Mouse (Mus musculus) CH12.LX (cell line): ENCODE measurements at regions not wholly inside any gene's neighbourhood (a gene's known extent, or its start where the extent isn't known, plus 50 kb on each side); places are given as distances from the start of the nearest gene placed in this dataset.
"Not testable (repeated sequence)": the region's sequence is repeated elsewhere in the genome, so short reads cannot be mapped to it uniquely, and the experiment has no call there.

ENCODE experiments used
- DNase-seq: peaks from one replicate; pipeline ENCODE4 v3.0.0-alpha.2; 2013; ENCODE audit errors: extremely low read depth
- H3K27ac ChIP-seq: 2 replicates; pipeline ENCODE4 v1.5.1; 2012; ENCODE audit warnings: low read depth, mild to moderate bottlenecking, control low read depth, moderate library complexity; ENCODE audit not compliant: insufficient read depth
- H3K27me3 ChIP-seq: replicated peaks from 2 replicates; pipeline ENCODE3; 2012; ENCODE audit warnings: inconsistent platforms
- H3K36me3 ChIP-seq, 2 experiments: replicated peaks in 1 of 2; 2 replicates each; pipeline versions ENCODE3 to v1.6.1; 2012; ENCODE audit warnings: inconsistent platforms in 1 of 2, low read length in 1 of 2, mild to moderate bottlenecking in 1 of 2, mixed read lengths in 1 of 2, moderate library complexity in 1 of 2; ENCODE audit not compliant: control insufficient read depth in 1 of 2, insufficient read depth in 1 of 2
- H3K4me1 ChIP-seq, 2 experiments: 2 replicates each; pipeline ENCODE4 v1.6.1; 2012; ENCODE audit warnings: inconsistent platforms in 1 of 2, moderate library complexity in 1 of 2; ENCODE audit not compliant: insufficient read depth in 2 of 2, control insufficient read depth in 1 of 2
- H3K4me2 ChIP-seq: 2 replicates; pipeline ENCODE4 v1.6.1; 2012; ENCODE audit warnings: low read depth, mild to moderate bottlenecking, control low read depth; ENCODE audit not compliant: poor library complexity, insufficient read depth, severe bottlenecking
- H3K4me3 ChIP-seq, 3 experiments: fragments of 150-350 bp in 1 of 3; sonication (generic) in 1 of 3; replicated peaks in 1 of 3; 2 replicates each; pipeline versions ENCODE3 to v1.5.1; 2011 to 2012; ENCODE audit warnings: low read depth in 2 of 3, low read length in 2 of 3, mild to moderate bottlenecking in 2 of 3, moderate library complexity in 2 of 3, control low read depth in 1 of 3, improper control_type of control experiment in 1 of 3, inconsistent platforms in 1 of 3, mixed read lengths in 1 of 3; ENCODE audit not compliant: poor library complexity in 1 of 3
- H3K79me2 ChIP-seq: replicated peaks from 2 replicates; pipeline ENCODE4 v1.6.1; 2012; ENCODE audit warnings: mild to moderate bottlenecking, moderate library complexity; ENCODE audit not compliant: control insufficient read depth, poor library complexity, insufficient read depth, severe bottlenecking; ENCODE audit errors: extremely low read depth
- H3K9ac ChIP-seq: 2 replicates; pipeline ENCODE4 v1.6.1; 2012; ENCODE audit warnings: low read depth, mild to moderate bottlenecking, control low read depth, moderate library complexity; ENCODE audit not compliant: insufficient read depth
- H3K9me3 ChIP-seq: replicated peaks from 2 replicates; pipeline ENCODE3; 2012; ENCODE audit warnings: low read length, inconsistent platforms, mixed read lengths
- BHLHE40 ChIP-seq: IDR thresholded peaks from 2 replicates; pipeline ENCODE4 v1.6.1; 2011; ENCODE audit warnings: mild to moderate bottlenecking, low read depth, low read length, improper control_type of control experiment
- CHD2 ChIP-seq: IDR thresholded peaks from 2 replicates; pipeline ENCODE4 v1.6.1; 2011; ENCODE audit warnings: low read length, improper control_type of control experiment
- CTCF ChIP-seq, 2 experiments: IDR thresholded peaks in 1 of 2; conservative IDR thresholded peaks in 1 of 2; 2 replicates each; pipeline ENCODE4 v1.5.1; 2011 to 2012; ENCODE audit warnings: low read depth in 2 of 2, low read length in 2 of 2, improper control_type of control experiment in 1 of 2, inconsistent platforms in 1 of 2, mild to moderate bottlenecking in 1 of 2, moderate library complexity in 1 of 2
- E2F4 ChIP-seq: IDR thresholded peaks from 2 replicates; pipeline ENCODE4 v1.6.1; 2011; ENCODE audit warnings: low read depth, low read length, improper control_type of control experiment; ENCODE audit not compliant: insufficient replicate concordance
- ELF1 ChIP-seq: IDR thresholded peaks from 2 replicates; pipeline ENCODE4 v1.6.1; 2014; ENCODE audit warnings: low read depth, mild to moderate bottlenecking, inconsistent platforms, low read length, improper control_type of control experiment
- EP300 ChIP-seq: IDR thresholded peaks from 2 replicates; pipeline ENCODE4 v1.6.1; 2011; ENCODE audit warnings: low read length, improper control_type of control experiment
- GABPA ChIP-seq: IDR thresholded peaks from 2 replicates; pipeline ENCODE4 v1.6.1; 2012; ENCODE audit warnings: low read depth, low read length, improper control_type of control experiment, inconsistent platforms; ENCODE audit not compliant: insufficient replicate concordance
- KAT2A ChIP-seq: IDR thresholded peaks from 2 replicates; pipeline ENCODE4 v1.6.1; 2012; ENCODE audit warnings: low read length, improper control_type of control experiment, inconsistent platforms; ENCODE audit not compliant: insufficient replicate concordance
- MAFK ChIP-seq: IDR thresholded peaks from 2 replicates; pipeline ENCODE4 v1.6.1; 2011; ENCODE audit warnings: low read length, improper control_type of control experiment; ENCODE audit not compliant: insufficient replicate concordance
- MAX ChIP-seq: IDR thresholded peaks from 2 replicates; pipeline ENCODE4 v1.6.1; 2011; ENCODE audit warnings: low read length, improper control_type of control experiment
- MAZ ChIP-seq: IDR thresholded peaks from 2 replicates; pipeline ENCODE4 v1.6.1; 2012; ENCODE audit warnings: low read depth, mild to moderate bottlenecking, inconsistent platforms, low read length, improper control_type of control experiment, moderate library complexity
- MXI1 ChIP-seq: IDR thresholded peaks from 2 replicates; pipeline ENCODE4 v1.6.1; 2011; ENCODE audit warnings: mild to moderate bottlenecking, low read depth, low read length, improper control_type of control experiment
- NELFE ChIP-seq: IDR thresholded peaks from 2 replicates; pipeline ENCODE4 v1.6.1; 2011; ENCODE audit warnings: low read depth, low read length, improper control_type of control experiment
- NRF1 ChIP-seq: IDR thresholded peaks from 2 replicates; pipeline ENCODE4 v1.6.1; 2014; ENCODE audit warnings: low read depth, mild to moderate bottlenecking, inconsistent platforms, low read length, improper control_type of control experiment, moderate library complexity
- SMC3 ChIP-seq: IDR thresholded peaks from 2 replicates; pipeline ENCODE4 v1.6.1; 2011; ENCODE audit warnings: low read depth, low read length, improper control_type of control experiment
- TBP ChIP-seq: conservative IDR thresholded peaks from 2 replicates; pipeline ENCODE4 v1.6.1; 2011; ENCODE audit warnings: low read depth, low read length, improper control_type of control experiment
- UBTF ChIP-seq: IDR thresholded peaks from 2 replicates; pipeline ENCODE4 v1.6.1; 2012; ENCODE audit warnings: low read depth, mild to moderate bottlenecking, inconsistent platforms, low read length, improper control_type of control experiment, moderate library complexity
- USF2 ChIP-seq: conservative IDR thresholded peaks from 2 replicates; pipeline ENCODE4 v1.6.1; 2011; ENCODE audit warnings: low read depth, low read length, improper control_type of control experiment
- ZKSCAN1 ChIP-seq: IDR thresholded peaks from 2 replicates; pipeline ENCODE4 v1.6.1; 2012; ENCODE audit warnings: low read depth, inconsistent platforms, low read length, improper control_type of control experiment, borderline replicate concordance
- ZMIZ1 ChIP-seq: IDR thresholded peaks from 2 replicates; pipeline ENCODE4 v1.6.1; 2012; ENCODE audit warnings: low read depth, mild to moderate bottlenecking, inconsistent platforms, low read length, improper control_type of control experiment
- ZNF384 ChIP-seq: IDR thresholded peaks from 2 replicates; pipeline ENCODE4 v1.6.1; 2012; ENCODE audit warnings: low read depth, low read length, improper control_type of control experiment, inconsistent platforms
- dilution Hi-C: fragments of 300-500 bp; cut with MboI; formaldehyde crosslinking; loops from 2 replicates; pipeline ENCODE4 v1.14.3; 2020; ENCODE audit warnings: low sequenced_read_pairs; ENCODE audit not compliant: extremely low pct_unique_long_range_greater_than_20kb, extremely low pct_ligation_motif_present
- in situ Hi-C: fragments of 300-500 bp; cut with MboI; formaldehyde crosslinking; loops from 3 replicates; pipeline ENCODE4 v1.14.3; 2019; ENCODE audit warnings: low sequenced_read_pairs, low pct_ligation_motif_present, low pct_unique_long_range_greater_than_20kb, mixed read lengths

DNA sequence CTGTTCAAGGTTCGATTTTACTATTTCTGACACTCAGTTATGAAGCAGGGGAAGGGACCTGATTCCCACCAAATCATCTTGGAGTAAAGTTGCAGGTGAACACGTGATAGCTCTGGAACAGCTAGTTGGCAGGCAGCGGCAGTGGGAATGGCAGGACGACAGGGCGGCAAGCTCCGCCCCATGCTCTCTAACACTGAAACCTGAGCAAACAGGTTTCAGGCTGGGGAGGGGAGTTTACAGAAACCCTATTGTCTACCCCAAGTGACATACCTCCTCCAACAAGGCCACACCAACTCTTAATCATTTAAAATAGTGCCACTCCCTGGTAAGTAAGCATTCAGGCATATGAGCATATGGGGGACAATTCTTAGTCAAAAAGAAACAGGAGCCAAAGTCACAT is 2504.7 kb downstream of the Gm37988 start:
- dilution Hi-C loops, H3K36me3 ChIP-seq, in situ Hi-C loops, H3K4me1 ChIP-seq, H3K4me3 ChIP-seq, DNase-seq, H3K27ac ChIP-seq, H3K79me2 ChIP-seq, H3K4me2 ChIP-seq, H3K27me3 ChIP-seq, H3K9me3 ChIP-seq, H3K9ac ChIP-seq: not testable (repeated sequence)

DNA sequence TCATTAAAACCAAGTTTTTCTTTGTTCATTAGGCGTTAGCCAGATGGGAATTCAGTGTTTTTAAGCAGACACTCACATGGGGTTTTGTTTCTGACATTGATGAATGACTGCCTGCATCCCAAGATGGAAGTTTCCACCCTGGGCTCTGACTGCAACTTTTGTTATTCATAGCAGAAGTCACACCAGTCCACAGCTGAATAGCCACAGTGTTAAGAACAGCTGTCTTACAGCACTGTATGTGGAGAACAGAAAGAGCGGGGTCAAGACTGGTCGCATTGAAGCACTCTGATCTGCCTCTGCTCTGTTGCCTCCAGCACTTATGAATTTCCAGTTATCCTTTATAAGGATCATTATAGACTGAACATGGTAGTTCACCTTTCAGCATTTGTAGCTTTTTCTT is 2505.8 kb downstream of the Gm37988 start:
- in situ Hi-C loops: no loop called here
- Histone ChIP-seq H3K79me2 (no peaks in the 10 kb centered on the region), H3K9ac (no peak overlapping the region), H3K4me1 (peaks cover 0 to 5% of the 10 kb centered on the region in 2 experiments; a peak in 2 of 4 replicates), H3K9me3 (no peaks in the 10 kb centered on the region), H3K4me3 (no peak overlapping the region), H3K36me3 (no peaks in the 10 kb centered on the region), H3K27me3 (no peaks in the 10 kb centered on the region), H3K27ac (no peak overlapping the region), H3K4me2 (no peak overlapping the region)
- dilution Hi-C loops: no loop called here
- peak; percentile 10 for DNase-seq
- TF ChIP-seq EP300: 0 out of 2 replicates have a peak, but pooled peaks have one; percentile 9
- no peak for TF ChIP-seq NELFE

DNA sequence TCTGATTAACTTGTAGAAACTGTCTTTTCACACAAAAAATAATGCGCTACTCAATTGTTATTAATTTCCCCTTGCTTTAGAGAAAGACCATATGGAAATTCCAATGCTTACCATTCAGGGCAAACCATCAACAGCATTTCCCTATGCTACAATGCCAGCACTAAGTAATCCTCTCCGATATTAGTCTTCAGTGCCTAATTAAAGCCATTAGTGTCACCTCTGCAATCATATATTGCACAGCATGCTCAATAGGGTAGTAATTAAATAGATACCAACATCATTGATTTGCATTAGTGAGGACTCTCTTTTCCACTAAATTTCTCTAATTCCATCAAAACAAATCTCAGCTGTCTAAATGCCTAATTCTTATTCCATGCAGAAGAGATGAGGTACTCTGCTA is 2511.2 kb downstream of the Gm37988 start:
- Histone ChIP-seq H3K79me2 (no peaks in the 10 kb centered on the region), H3K4me2 (no peak overlapping the region), H3K36me3 (no peaks in the 10 kb centered on the region), H3K27me3 (no peaks in the 10 kb centered on the region), H3K9ac (no peak overlapping the region)
- dilution Hi-C loops: no loop called here
- no peak for DNase-seq
- TF ChIP-seq MXI1 (no peak), GABPA (no peak), ZMIZ1 (no peak), MAZ (no peak)
- TF ChIP-seq, all 38 proteins: peak for 0
- H3K9me3 ChIP-seq: no peaks in the 10 kb centered on the region
- H3K27ac ChIP-seq: no peak overlapping the region
- no peak overlapping the region for H3K4me3 ChIP-seq
- no peaks in the 10 kb centered on the region for H3K4me1 ChIP-seq
- in situ Hi-C loops: no loop called here

DNA sequence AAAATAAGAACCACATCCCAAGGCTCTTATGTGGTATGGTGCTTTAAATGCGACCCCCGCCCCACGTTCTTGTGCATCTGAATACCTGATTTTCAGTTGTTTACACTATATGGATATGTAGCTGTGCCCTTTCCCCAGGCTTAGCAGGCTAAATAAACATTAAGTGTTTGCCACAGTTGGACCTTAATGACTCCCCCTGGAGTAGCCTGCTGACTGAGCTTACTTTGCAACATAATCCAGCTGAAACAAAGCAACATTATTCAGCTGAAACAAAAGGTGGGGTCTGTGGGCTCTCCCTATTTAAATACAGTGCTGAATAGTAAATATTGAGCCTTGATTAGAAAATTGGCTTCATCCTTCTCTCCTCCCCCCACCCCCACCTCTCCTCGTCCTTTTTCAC is 2511.6 kb downstream of the Gm37988 start:
- DNase-seq: no peak
- Histone ChIP-seq H3K36me3 (no peaks in the 10 kb centered on the region), H3K27ac (no peak overlapping the region), H3K4me2 (no peak overlapping the region), H3K9ac (no peak overlapping the region), H3K4me1 (no peaks in the 10 kb centered on the region), H3K9me3 (no peaks in the 10 kb centered on the region), H3K79me2 (no peaks in the 10 kb centered on the region), H3K4me3 (no peak overlapping the region), H3K27me3 (no peaks in the 10 kb centered on the region)
- dilution Hi-C loops: no loop called here
- in situ Hi-C loops: no loop called here
- no peak for TF ChIP-seq ZKSCAN1
- TF ChIP-seq KAT2A: no peak
- TF ChIP-seq BHLHE40: no peak
- TF ChIP-seq ELF1: no peak
- TF ChIP-seq NELFE: no peak
- TF ChIP-seq ZMIZ1: no peak
- TF ChIP-seq UBTF: no peak
- no peak for TF ChIP-seq NRF1
- no peak for TF ChIP-seq ZNF384
- TF ChIP-seq SMC3: no peak
- no peak for TF ChIP-seq CHD2
- no peak for TF ChIP-seq CTCF (conservative IDR thresholded peaks at IDR 0.05 in 1 of 2, IDR thresholded peaks at IDR 0.05 in 1 of 2; ENCODE audit: low read depth in 2 of 2, low read length in 2 of 2)
- TF ChIP-seq USF2: no peak
- TF ChIP-seq E2F4: no peak
- TF ChIP-seq MAX: no peak
- no peak for TF ChIP-seq TBP
- TF ChIP-seq MAFK: no peak
